Mouse (Mus musculus) heart, embryonic 10.5 days (tissue): ENCODE results near the gene Rab42. TPM values are rescaled to one million over a fixed set of nuclear protein-coding genes. Genes with fewer than 3 reads are reported as not detected.
A peak's percentile ranks its signal among the peaks of the same experiment; 100 is the strongest.
"Not testable (repeated sequence)": the region's sequence is repeated elsewhere in the genome, so short reads cannot be mapped to it uniquely, and the experiment has no call there.

Source experiments
- DNase-seq: peaks from one replicate; pipeline ENCODE4 v3.0.0-alpha.2; 2017; ENCODE audit warnings: low spot score
- H3K27ac ChIP-seq: fragments of 300-500 bp; sonication (generic); 2 replicates; pipeline ENCODE4 v1.5.1; 2016; ENCODE audit warnings: mild to moderate bottlenecking
- H3K27me3 ChIP-seq: fragments of 300-500 bp; sonication (generic); 2 replicates; pipeline ENCODE4 v1.6.1; 2016; ENCODE audit warnings: mild to moderate bottlenecking; ENCODE audit not compliant: poor library complexity, insufficient read depth, severe bottlenecking
- H3K36me3 ChIP-seq: fragments of 300-500 bp; sonication (generic); 2 replicates; pipeline ENCODE4 v1.6.1; 2016; ENCODE audit warnings: mild to moderate bottlenecking, moderate library complexity
- H3K4me1 ChIP-seq: fragments of 300-500 bp; sonication (generic); 2 replicates; pipeline ENCODE4 v1.6.1; 2016; ENCODE audit warnings: mild to moderate bottlenecking
- H3K4me3 ChIP-seq: fragments of 300-500 bp; sonication (generic); 2 replicates; pipeline ENCODE4 v1.5.1; 2016; ENCODE audit warnings: mild to moderate bottlenecking, moderate library complexity
- H3K9me3 ChIP-seq: fragments of 300-500 bp; sonication (generic); 2 replicates; pipeline ENCODE4 v1.6.1; 2016; ENCODE audit warnings: mild to moderate bottlenecking, moderate library complexity
- WGBS: fragments of 180-500 bp; shearing (Covaris S2); methylation state at CpG from one replicate; pipeline ENCODE4 v1.1.7; 2016; 5-methylcytosine and 5-hydroxymethylcytosine counted together
- polyA plus RNA-seq: library from polyadenylated mRNA; unstranded; fragments of >200 nt; fragmentation: Nextera tagmentation; extraction: Ambion mirVana; gene quantifications from 2 replicates; pipeline ENCODE4 v1.2.1, GENCODE M21; 2016

Gene Rab42
- polyA plus RNA-seq, 1 experiment from 2014 or later: 1.1 TPM

DNA sequence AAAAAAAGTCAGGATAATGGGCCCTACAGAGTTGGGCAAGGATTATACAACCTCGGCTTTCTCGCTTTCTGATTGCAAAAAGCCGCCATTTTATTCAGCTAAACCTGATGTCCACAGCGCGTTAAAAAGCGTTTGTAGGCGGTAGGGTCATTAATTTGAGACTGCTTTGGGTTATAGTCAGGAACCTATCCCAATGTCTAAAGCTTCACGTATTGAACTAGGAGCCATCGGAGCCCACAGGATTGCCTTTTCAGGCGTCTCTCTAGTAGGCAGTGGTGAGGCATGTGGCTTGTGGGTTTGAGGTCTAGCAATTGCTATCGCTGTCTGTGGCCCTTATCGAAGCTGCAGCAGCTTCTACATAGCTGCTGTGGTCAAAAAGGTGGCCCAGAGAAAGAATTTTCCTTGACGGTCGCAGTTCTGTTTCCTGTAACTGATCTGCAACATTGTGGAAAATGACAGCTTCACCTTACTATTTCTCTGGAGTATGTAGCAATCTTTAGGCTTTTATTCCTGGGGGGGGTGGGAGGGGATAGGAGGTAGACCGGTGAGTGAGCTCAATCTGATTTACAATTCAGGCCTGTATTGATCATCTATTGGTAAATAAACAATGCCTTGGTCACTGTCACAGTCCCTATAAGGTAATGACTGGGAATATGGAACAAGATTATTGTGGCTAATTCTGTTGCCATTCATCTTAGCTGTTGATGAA, 6.1 kb upstream of the Rab42 start:
- H3K9me3 ChIP-seq: no peaks in the 10 kb centered on the region
- under 1% methylated on average over 15 of the region's 15 CpGs for WGBS
- peaks cover 7% of the 10 kb centered on the region for H3K4me1 ChIP-seq
- no peak for DNase-seq
- H3K27ac ChIP-seq: peak overlapping the region; percentile 94
- peaks cover 47% of the 10 kb centered on the region for H3K36me3 ChIP-seq
- peak overlapping the region; percentile 79 for H3K4me3 ChIP-seq
- no peaks in the 10 kb centered on the region for H3K27me3 ChIP-seq

DNA sequence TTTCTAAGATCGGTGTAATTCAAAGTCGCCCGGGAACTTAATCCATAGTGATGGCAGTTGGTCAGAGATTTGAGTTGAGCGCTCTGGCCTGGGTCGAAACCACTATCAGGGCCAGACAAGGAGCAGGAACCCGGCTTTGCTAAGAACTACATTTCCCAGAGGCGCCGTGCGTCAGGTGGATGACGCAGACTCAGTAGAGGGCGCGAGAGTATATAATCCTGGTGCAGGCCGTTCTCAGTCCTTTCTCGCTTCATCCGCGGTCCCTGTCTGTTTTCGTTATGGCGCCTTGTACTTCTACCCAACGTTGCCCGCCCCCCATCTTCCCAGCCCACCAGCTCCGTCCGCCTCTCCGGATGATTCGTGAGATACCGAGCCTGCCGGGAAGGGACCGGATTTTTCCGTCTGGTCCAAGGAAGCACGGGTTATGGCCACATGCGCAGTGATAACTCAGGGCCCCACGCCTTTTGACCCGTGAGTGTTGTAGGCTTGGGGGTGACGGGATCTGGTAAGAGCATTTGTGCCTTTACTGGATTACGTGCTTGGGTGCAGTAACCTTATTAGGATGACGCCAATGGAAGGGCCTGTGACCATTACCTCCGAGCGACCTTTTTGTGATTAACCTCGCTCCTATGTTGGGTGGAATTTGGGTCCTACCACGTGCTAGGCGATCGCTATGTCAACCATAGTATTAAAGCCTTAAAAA, 5.4 kb upstream of the Rab42 start:
- H3K36me3 ChIP-seq: peaks cover 40% of the 10 kb centered on the region
- peaks cover 7% of the 10 kb centered on the region for H3K4me1 ChIP-seq
- H3K9me3 ChIP-seq: no peaks in the 10 kb centered on the region
- no peaks in the 10 kb centered on the region for H3K27me3 ChIP-seq
- WGBS: 1% methylated on average over 41 of the region's 41 CpGs
- peak overlapping the region; percentile 94 for H3K27ac ChIP-seq
- H3K4me3 ChIP-seq: peak overlapping the region; percentile 79
- DNase-seq: peak; percentile 95

DNA sequence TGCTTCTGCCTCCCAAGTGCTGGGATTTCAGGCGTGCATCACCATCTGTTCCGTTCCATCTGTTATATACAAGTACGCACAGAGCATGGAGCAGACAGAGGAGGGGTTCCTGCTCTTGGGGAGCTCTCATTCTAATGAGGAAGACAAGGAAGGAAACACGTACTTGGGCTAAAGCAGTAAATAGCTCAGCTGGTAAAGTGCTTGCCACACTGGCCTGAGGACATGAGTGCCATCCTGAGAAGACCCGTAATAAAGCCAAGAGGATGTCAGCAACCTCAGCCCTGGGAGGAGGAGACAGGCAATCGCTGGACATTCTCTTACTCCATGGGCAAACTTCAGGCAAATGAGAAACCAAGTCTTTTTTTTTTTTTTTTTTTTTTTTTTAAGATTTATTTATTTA, 2.8 kb upstream of the Rab42 start:
- no peak overlapping the region for H3K27ac ChIP-seq
- H3K36me3 ChIP-seq: peaks cover 17% of the 10 kb centered on the region
- 79% methylated on average over 6 of the region's 6 CpGs for WGBS
- no peaks in the 10 kb centered on the region for H3K9me3 ChIP-seq
- no peak overlapping the region for H3K4me3 ChIP-seq
- no peaks in the 10 kb centered on the region for H3K27me3 ChIP-seq
- H3K4me1 ChIP-seq: peaks cover 22% of the 10 kb centered on the region
- DNase-seq: no peak

DNA sequence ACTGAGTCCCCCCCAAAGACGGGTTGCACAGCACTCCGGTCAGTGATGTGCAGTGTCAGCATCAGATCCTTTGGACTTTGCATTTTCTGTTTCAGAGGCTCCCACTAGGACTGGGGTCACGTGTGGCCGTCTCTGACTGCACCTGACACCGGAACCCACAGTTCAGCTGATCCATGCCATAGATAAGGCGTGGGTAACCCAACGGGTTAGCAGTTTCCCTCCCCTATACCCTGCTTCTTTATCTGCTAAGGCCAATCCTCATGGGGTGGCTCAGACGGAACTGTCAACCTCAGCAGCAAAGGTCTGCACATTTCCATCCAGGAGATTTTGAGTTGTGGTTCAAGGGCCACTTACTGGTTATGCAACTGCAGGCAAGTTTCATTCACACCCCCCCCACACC, 2.1 kb upstream of the Rab42 start:
- DNase-seq: no peak
- 81% methylated on average over 8 of the region's 8 CpGs for WGBS
- peaks cover 22% of the 10 kb centered on the region for H3K4me1 ChIP-seq
- H3K9me3 ChIP-seq: no peaks in the 10 kb centered on the region
- no peak overlapping the region for H3K27ac ChIP-seq
- H3K27me3 ChIP-seq: no peaks in the 10 kb centered on the region
- H3K36me3 ChIP-seq: peaks cover 10% of the 10 kb centered on the region
- H3K4me3 ChIP-seq: no peak overlapping the region

DNA sequence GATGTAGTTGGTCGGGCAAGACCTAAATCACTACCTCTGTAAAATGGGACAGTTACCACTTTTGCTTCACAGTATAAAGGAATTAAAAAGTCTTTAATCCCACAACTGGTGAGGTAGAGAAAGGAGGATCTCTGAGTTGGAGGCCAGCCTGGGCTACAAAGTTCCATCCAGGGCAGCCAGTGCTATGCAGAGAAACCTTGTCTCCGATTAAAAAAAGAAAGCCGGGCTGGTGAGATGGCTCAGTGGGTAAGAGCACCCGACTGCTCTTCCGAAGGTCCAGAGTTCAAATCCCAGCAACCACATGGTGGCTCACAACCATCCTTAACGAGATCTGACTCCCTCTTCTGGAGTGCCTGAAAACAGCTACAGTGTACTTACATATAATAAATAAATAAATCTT, 299 bp upstream of the Rab42 start:
- not testable (repeated sequence) for H3K36me3 ChIP-seq, DNase-seq, H3K9me3 ChIP-seq, H3K27me3 ChIP-seq
- H3K4me3 ChIP-seq: peak overlapping the region; percentile 67
- WGBS: 47% methylated on average over 6 of the region's 6 CpGs
- H3K4me1 ChIP-seq: peaks cover 15% of the 10 kb centered on the region
- H3K27ac ChIP-seq: peak overlapping the region; percentile 86; the same call in 1 of the 2 replicates

DNA sequence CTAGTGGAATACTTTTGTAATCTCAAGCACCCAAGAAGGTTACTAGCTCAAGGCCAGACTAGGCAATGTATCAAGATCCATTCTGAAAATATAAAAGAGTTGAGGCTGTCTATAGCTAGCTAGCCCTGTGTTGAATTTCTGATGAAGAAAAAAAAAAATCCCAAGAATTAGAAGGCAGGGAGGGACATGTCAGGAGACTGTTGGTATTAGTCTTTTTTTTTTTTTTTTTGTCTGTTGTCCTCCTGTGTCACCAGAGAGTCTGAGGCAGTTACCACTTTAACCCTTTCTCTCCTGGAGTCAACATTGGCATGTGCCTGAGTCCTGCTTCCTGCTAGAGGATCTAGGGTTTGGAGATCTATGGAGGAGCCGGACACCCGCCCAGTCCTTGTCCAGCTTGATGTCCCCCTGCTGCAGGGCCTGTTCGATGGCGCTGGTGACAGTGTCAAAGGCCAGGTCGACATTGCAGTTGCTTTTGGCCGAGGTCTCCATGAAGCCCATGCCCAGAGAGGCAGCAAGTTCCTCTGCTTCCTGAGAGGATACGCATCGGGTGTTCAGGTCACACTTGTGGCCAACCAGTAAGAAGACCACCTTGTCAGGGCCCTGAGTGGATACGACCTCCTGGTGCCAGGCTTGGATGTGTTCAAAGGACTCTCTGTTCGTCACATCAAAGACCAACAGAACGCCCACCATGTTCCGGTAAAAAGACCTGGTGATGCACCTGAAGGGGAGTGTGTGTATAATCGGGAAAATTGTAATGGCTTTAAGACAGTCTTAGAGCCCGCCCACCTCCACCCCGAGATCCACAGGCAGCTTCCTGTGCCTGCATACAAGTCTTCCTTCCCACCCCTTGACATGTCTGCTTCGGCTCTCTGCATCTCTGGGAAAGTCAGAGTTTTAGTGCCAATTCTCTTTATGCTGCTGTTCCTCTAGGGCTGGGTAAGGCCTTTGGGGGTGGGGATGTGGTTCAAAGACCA, 933 bp downstream of the Rab42 start:
- no peaks in the 10 kb centered on the region for H3K9me3 ChIP-seq
- H3K36me3 ChIP-seq: no peaks in the 10 kb centered on the region
- H3K27me3 ChIP-seq: no peaks in the 10 kb centered on the region
- H3K27ac ChIP-seq: peak overlapping the region; percentile 86
- peaks cover 15% of the 10 kb centered on the region for H3K4me1 ChIP-seq
- H3K4me3 ChIP-seq: peak overlapping the region; percentile 67
- WGBS: 68% methylated on average over 16 of the region's 16 CpGs
- no peak for DNase-seq

DNA sequence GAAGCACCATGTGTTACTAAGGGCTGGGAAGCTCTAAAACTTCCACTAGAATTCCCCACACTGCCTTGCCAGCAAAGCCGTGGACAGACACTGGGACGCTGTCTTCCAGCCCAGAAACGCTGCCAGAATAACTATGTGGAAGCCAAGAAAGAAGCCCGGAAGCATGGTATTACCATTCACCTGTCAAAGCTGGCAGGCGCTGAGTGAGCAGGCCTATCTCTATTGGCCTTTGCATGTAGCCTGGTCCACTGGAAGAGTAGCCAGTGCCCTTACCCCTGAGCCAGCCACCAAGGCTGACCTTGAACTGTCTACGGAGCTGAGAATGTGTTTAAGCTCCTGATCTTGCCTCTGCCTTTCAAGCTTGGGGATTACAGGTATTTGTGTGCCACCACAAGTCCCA, 1.7 kb downstream of the Rab42 start:
- Histone ChIP-seq H3K4me3 (no peak overlapping the region), H3K9me3 (no peaks in the 10 kb centered on the region), H3K36me3 (no peaks in the 10 kb centered on the region), H3K27me3 (no peaks in the 10 kb centered on the region), H3K4me1 (peaks cover 15% of the 10 kb centered on the region), H3K27ac (no peak overlapping the region)
- DNase-seq: no peak
- WGBS: 73% methylated on average over 6 of the region's 6 CpGs

DNA sequence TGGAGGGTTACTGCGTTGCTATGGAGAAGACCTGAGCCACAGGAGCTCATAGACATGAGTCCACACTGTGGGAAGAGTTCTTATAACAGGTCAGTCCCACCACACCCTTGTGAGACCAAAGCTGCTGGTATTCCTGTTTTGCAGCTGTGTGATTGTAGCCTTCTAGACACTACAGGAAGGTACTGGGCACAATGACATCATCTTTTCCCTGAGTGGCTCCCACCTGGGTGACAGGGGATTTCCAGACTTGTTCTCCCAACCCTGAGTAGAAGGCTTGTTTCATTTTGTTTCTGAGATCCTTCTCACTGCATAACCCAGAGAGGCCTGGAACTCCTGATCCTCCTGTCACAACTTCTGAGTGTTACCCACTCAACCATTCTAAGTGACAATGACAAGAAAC, 3.3 kb downstream of the Rab42 start:
- WGBS: 79% methylated on average over 1 of the region's 1 CpGs
- Histone ChIP-seq H3K9me3 (no peaks in the 10 kb centered on the region), H3K27ac (no peak overlapping the region), H3K36me3 (no peaks in the 10 kb centered on the region), H3K27me3 (no peaks in the 10 kb centered on the region), H3K4me1 (peaks cover 15% of the 10 kb centered on the region), H3K4me3 (no peak overlapping the region)
- DNase-seq: no peak

DNA sequence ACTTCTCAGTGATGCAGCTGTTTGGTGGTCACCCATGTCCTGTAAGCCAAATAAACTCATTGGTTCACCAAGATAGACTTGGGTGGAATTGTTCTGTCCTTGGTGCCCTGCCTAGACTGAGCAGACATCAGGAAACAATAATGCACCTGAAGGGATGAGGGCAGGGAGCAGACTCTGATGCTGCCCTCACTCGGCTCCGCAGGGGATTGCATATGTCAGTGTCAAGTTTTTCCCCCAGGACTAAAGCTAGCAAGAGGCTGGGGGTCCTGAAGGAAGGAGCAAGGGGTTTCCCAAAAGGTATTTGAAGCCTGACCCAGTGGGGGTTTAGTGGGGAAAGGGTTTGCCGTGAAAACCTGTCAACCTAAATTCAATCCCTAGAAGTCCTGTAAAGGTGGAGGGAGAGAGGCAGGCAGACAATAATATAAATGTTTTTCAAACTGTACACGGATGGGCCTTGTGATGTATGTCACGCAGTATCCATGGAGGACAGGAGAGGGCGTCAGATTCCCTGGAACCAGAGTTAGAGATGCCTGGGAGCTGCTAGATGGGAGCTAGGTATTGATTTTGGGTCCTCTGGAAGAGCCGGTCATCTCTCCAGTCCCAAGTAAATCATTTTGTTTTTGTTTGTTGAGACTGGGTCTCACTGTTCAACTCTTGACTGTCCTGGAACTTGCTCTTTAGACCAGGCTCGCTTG, 7.3 kb downstream of the Rab42 start:
- H3K4me3 ChIP-seq: no peak overlapping the region
- H3K9me3 ChIP-seq: 0 out of 2 replicates have a peak, but pooled peaks cover 4% of the 10 kb centered on the region
- WGBS: 42% methylated on average over 8 of the region's 8 CpGs
- peaks cover 26% of the 10 kb centered on the region for H3K36me3 ChIP-seq
- DNase-seq: no peak
- H3K27me3 ChIP-seq: no peaks in the 10 kb centered on the region
- no peaks in the 10 kb centered on the region for H3K4me1 ChIP-seq
- H3K27ac ChIP-seq: no peak overlapping the region

DNA sequence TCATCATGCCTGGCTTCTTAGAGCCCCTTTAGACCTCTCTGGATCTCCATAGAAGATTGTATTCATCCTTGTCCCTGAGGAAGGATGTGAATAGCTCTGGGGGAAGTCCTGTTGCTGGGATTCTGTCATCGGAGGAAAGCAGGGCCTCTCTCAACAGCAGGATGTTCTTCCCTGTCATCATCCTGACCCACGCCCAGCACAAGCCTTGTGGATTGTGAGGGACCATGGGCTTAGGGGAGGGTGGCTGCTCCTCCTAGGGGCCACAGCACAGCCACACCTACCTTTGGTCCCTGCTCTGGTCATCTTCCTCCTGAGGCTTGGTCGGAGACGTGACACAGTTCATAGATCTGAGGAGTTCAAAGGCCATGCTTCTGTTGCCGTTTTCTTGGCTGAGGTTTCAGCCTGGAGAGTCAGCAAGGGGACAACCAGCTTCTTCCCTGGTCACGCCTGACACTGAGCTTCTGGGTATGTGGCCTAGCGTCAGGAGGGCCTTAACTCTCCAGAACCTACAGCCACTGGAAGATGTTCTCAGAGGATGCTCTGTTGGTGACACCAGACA, 9.4 kb downstream of the Rab42 start:
- no peak for DNase-seq
- Histone ChIP-seq H3K27me3 (no peaks in the 10 kb centered on the region), H3K9me3 (0 out of 2 replicates have a peak, but pooled peaks cover 4% of the 10 kb centered on the region), H3K4me1 (no peaks in the 10 kb centered on the region), H3K4me3 (no peak overlapping the region), H3K27ac (no peak overlapping the region), H3K36me3 (peaks cover 38% of the 10 kb centered on the region)
- 80% methylated on average over 7 of the region's 7 CpGs for WGBS

DNA sequence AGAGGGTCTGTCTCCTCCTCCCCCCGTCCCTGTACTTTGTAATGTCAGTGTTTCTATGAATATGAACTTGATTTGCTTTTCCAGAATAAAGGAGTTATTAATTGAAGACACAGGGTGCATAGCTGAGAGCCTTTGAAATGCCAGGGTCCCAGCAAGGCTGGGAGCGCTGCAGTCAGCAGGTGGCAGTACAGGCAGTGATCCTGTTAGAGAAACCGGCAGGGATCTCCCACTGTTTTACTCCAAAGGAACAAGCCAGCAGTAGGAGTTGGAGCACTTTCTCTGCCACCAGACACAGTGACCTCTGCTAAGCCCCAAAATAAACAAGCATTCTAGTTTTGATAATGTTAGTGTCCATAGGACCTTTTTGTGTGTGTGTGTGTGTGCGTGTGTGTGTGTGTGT, 10.2 kb downstream of the Rab42 start:
- Histone ChIP-seq H3K4me3 (no peak overlapping the region), H3K4me1 (no peaks in the 10 kb centered on the region), H3K27me3 (no peaks in the 10 kb centered on the region), H3K9me3 (0 out of 2 replicates have a peak, but pooled peaks cover 4% of the 10 kb centered on the region), H3K36me3 (peaks cover 38% of the 10 kb centered on the region), H3K27ac (no peak overlapping the region)
- 48% methylated on average over 4 of the region's 4 CpGs for WGBS
- DNase-seq: no peak
